Mouse (Mus musculus) forebrain, embryonic 16.5 days (tissue): ENCODE measurements around the gene Mss51. TPM values are rescaled to one million over a fixed set of nuclear protein-coding genes. Genes with fewer than 3 reads are reported as not detected.

ENCODE experiments used
- ATAC-seq: fragments of 200-750 bp; cut with Nextera tagmentation; 2 replicates; pipeline ENCODE4 v1.8.0; 2017; ENCODE audit warnings: mild to moderate bottlenecking, moderate library complexity
- H3K27ac ChIP-seq: fragments of 300-500 bp; sonication (generic); 2 replicates; pipeline ENCODE4 v1.5.1; 2014; ENCODE audit warnings: low read length, control low read depth
- H3K27me3 ChIP-seq: fragments of 300-500 bp; sonication (generic); replicated peaks from 2 replicates; pipeline ENCODE4 v1.6.1; 2014; ENCODE audit warnings: low read length; ENCODE audit not compliant: control insufficient read depth, insufficient read depth
- H3K36me3 ChIP-seq: fragments of 300-500 bp; sonication (generic); 2 replicates; pipeline ENCODE4 v1.6.1; 2014; ENCODE audit not compliant: control insufficient read depth, insufficient read depth
- H3K4me1 ChIP-seq: fragments of 300-500 bp; sonication (generic); replicated peaks from 2 replicates; pipeline ENCODE4 v1.6.1; 2014; ENCODE audit warnings: low read length; ENCODE audit not compliant: control insufficient read depth, insufficient read depth
- H3K4me2 ChIP-seq: fragments of 300-500 bp; sonication (generic); 2 replicates; pipeline ENCODE4 v1.6.1; 2014; ENCODE audit warnings: mild to moderate bottlenecking, low read length, control low read depth
- H3K4me3 ChIP-seq: fragments of 300-500 bp; sonication (generic); replicated peaks from 2 replicates; pipeline ENCODE4 v1.5.1; 2014; ENCODE audit warnings: mild to moderate bottlenecking, low read length, control low read depth
- H3K9ac ChIP-seq: fragments of 300-500 bp; sonication (generic); replicated peaks from 2 replicates; pipeline ENCODE4 v1.6.1; 2014; ENCODE audit warnings: low read depth, low read length, control low read depth
- H3K9me3 ChIP-seq: fragments of 300-500 bp; sonication (generic); 2 replicates; pipeline ENCODE4 v1.6.1; 2016; ENCODE audit warnings: low read length; ENCODE audit not compliant: control insufficient read depth
- WGBS: fragments of 180-500 bp; shearing (Covaris S2); extraction: QIAGEN DNeasy Blood & Tissue Kit; methylation state at CpG from one replicate; pipeline ENCODE4 v1.1.7; 2014; 5-methylcytosine and 5-hydroxymethylcytosine counted together
- polyA plus RNA-seq: library from polyadenylated mRNA; unstranded; fragments of >200 nt; fragmentation: Nextera tagmentation; extraction: Ambion mirVana; gene quantifications from 2 replicates; pipeline ENCODE4 v1.2.1, GENCODE M21; 2015

The Mss51 gene
- polyA plus RNA-seq, 1 experiment from 2014 or later, result 0.85 TPM

GRCm38 (mm10) chr14:20486031-20486430 lies 10.7 kb downstream of the Mss51 start:
- 94% methylated on average over 5 of the region's 5 CpGs for WGBS
- H3K4me3 ChIP-seq, result no peak overlapping the region
- H3K36me3 ChIP-seq, result peaks cover 2% of the 10 kb centered on the region; the same call in 1 of the 2 replicates
- no peak overlapping the region for H3K4me2 ChIP-seq
- H3K27ac ChIP-seq, result no peak overlapping the region
- H3K9me3 ChIP-seq, result no peaks in the 10 kb centered on the region
- no peaks in the 10 kb centered on the region for H3K27me3 ChIP-seq
- no peak for ATAC-seq
- no peaks in the 10 kb centered on the region for H3K4me1 ChIP-seq
- no peak overlapping the region for H3K9ac ChIP-seq

GRCm38 (mm10) chr14:20482051-20482751 lies 14.5 kb downstream of the Mss51 start:
- H3K36me3 ChIP-seq, result peaks cover 2% of the 10 kb centered on the region; the same call in 1 of the 2 replicates
- H3K9me3 ChIP-seq, result no peaks in the 10 kb centered on the region
- no peak overlapping the region for H3K27ac ChIP-seq
- no peak overlapping the region for H3K4me2 ChIP-seq
- peaks cover 9% of the 10 kb centered on the region for H3K4me1 ChIP-seq
- H3K27me3 ChIP-seq, result no peaks in the 10 kb centered on the region
- ATAC-seq, result no peak
- H3K9ac ChIP-seq, result no peak overlapping the region
- no peak overlapping the region for H3K4me3 ChIP-seq
- 89% methylated on average over 7 of the region's 7 CpGs for WGBS

GRCm38 (mm10) chr14:20481211-20481610 lies 15.5 kb downstream of the Mss51 start:
- Histone ChIP-seq H3K27me3 (no peaks in the 10 kb centered on the region), H3K9ac (no peak overlapping the region), H3K36me3 (peaks cover 2% of the 10 kb centered on the region; the same call in 1 of the 2 replicates), H3K27ac (no peak overlapping the region), H3K4me3 (no peak overlapping the region), H3K9me3 (no peaks in the 10 kb centered on the region), H3K4me1 (peaks cover 9% of the 10 kb centered on the region), H3K4me2 (no peak overlapping the region)
- ATAC-seq, result no peak
- 16% methylated on average over 5 of the region's 5 CpGs for WGBS

- peak; percentile 37 for ATAC-seq
- H3K27ac ChIP-seq, result no peak overlapping the region
Measured at GRCm38 (mm10) chr14:20480195-20480579, 16.5 kb downstream of the Mss51 start.

DNA sequence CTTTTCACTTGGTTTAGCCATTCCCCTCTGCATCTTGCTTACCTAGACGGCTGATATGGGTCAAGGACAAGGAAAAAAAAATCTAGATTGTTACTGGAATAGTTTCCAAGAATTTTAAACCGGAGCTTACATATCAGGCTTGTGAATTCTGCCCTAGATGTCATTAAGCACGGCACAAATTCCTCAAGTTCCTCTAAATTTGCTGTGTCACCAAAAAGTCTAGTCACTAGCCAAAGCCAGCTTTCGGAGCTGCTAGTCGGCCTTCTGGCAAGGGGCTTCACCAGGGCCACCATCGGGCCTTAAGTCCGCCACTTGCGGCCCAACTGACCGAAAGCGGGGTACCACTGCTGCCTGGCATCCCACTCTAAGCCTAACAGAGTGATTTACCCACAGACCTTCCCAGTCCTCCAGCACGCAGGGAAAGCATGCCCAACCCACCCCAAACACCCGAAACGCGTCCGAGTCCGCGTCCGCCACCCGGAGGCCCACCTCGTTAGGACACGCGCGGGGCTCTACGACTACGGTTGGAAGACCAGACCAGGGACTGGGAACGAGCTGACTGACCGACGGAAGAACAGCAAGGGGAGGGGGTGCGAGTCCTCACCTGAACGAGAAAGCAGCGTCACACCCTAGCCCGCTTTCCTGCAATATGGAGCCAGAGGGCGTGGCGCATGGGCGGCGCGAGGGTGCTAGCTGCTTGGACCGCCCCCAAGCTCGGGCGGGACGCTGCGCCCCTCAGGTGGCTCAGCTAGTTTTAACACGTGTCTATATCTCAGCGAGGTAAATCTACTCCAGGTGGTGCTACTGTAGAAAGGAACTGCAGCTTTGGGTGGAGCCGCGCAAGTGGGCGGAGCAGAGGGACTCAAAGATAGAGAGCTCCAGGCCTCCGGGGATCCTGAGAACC lies 17.2 kb downstream of the Mss51 start, which contains the start of gene Anxa7:
Gene Anxa7 (minus strand): TSS at position 843 of the 904 bp plus-strand sequence.
- H3K27ac ChIP-seq, result no peak within 1 kb of the TSS

More at GRCm38 (mm10) chr14:20480195-20480579, 16.5 kb downstream of the Mss51 start:
- no peaks in the 10 kb centered on the region for H3K36me3 ChIP-seq
- peak overlapping the region; percentile 78 for H3K4me3 ChIP-seq
- peak overlapping the region; percentile 70 for H3K9ac ChIP-seq
- 58% methylated on average over 1 of the region's 1 CpGs for WGBS
- H3K27me3 ChIP-seq, result no peaks in the 10 kb centered on the region
- H3K4me1 ChIP-seq, result peaks cover 9% of the 10 kb centered on the region
- no peaks in the 10 kb centered on the region for H3K9me3 ChIP-seq
- H3K4me2 ChIP-seq, result peak overlapping the region; percentile 88

GRCm38 (mm10) chr14:20478801-20479200 lies 17.9 kb downstream of the Mss51 start:
- ATAC-seq, result no peak
- Histone ChIP-seq H3K4me3 (peak overlapping the region; percentile 78), H3K27me3 (no peaks in the 10 kb centered on the region), H3K4me1 (peaks cover 9% of the 10 kb centered on the region), H3K9ac (no peak overlapping the region), H3K27ac (no peak overlapping the region), H3K4me2 (peak overlapping the region; percentile 88), H3K36me3 (no peaks in the 10 kb centered on the region), H3K9me3 (no peaks in the 10 kb centered on the region)
- WGBS, result 33% methylated on average over 7 of the region's 7 CpGs

More for the DNA sequence above, 17.2 kb downstream of the Mss51 start, which contains the start of gene Anxa7:
- Histone ChIP-seq H3K4me1 (peaks cover 9% of the 10 kb centered on the region), H3K4me3 (peak within 1 kb of the TSS; percentile 78), H3K27me3 (no peaks in the 10 kb centered on the region), H3K36me3 (no peaks in the 10 kb centered on the region), H3K9ac (peak within 1 kb of the TSS; percentile 70), H3K4me2 (peak within 1 kb of the TSS; percentile 88), H3K9me3 (no peaks in the 10 kb centered on the region)
- 2% methylated on average over 48 of the region's 48 CpGs for WGBS
- peak; percentile 83 for ATAC-seq

GRCm38 (mm10) chr14:20478385-20478784 lies 18.3 kb downstream of the Mss51 start:
- no peak for ATAC-seq

GRCm38 (mm10) chr14:20477261-20478025 lies 19.3 kb downstream of the Mss51 start:
- H3K9ac ChIP-seq, result no peak overlapping the region
- no peak for ATAC-seq
- H3K27ac ChIP-seq, result no peak overlapping the region
- H3K36me3 ChIP-seq, result no peaks in the 10 kb centered on the region
- H3K9me3 ChIP-seq, result no peaks in the 10 kb centered on the region
- WGBS, result 41% methylated on average over 4 of the region's 4 CpGs
- no peak overlapping the region for H3K4me3 ChIP-seq
- peaks cover 9% of the 10 kb centered on the region for H3K4me1 ChIP-seq
- no peak overlapping the region for H3K4me2 ChIP-seq
- no peaks in the 10 kb centered on the region for H3K27me3 ChIP-seq

More at GRCm38 (mm10) chr14:20478385-20478784, 18.3 kb downstream of the Mss51 start:
- no peaks in the 10 kb centered on the region for H3K36me3 ChIP-seq
- H3K27me3 ChIP-seq, result no peaks in the 10 kb centered on the region
- no peak overlapping the region for H3K4me3 ChIP-seq
- H3K9ac ChIP-seq, result no peak overlapping the region
- WGBS, result 58% methylated on average over 3 of the region's 3 CpGs
- H3K9me3 ChIP-seq, result no peaks in the 10 kb centered on the region
- H3K4me2 ChIP-seq, result no peak overlapping the region; the same call in 1 of the 2 replicates
- H3K27ac ChIP-seq, result no peak overlapping the region
- peaks cover 9% of the 10 kb centered on the region for H3K4me1 ChIP-seq
